Mouse (Mus musculus) urinary bladder, adult 2 months (tissue): Measurements from ENCODE around the gene Rfx8. TPM values are rescaled to one million over a fixed set of nuclear protein-coding genes. Genes with fewer than 3 reads are reported as not detected.

ENCODE experiments used
- DNase-seq: peaks from one replicate; pipeline ENCODE4 v3.0.0; 2022; ENCODE audit warnings: low spot score
- polyA plus RNA-seq: library from polyadenylated mRNA; depleted of rRNA; stranded (reverse); fragments of >200 nt; gene quantifications from 2 replicates; pipeline ENCODE4 v1.2.3, GENCODE M21; 2012; rRNA removed

The Rfx8 gene
- polyA plus RNA-seq, 1 experiment = 0.23 TPM

DNA sequence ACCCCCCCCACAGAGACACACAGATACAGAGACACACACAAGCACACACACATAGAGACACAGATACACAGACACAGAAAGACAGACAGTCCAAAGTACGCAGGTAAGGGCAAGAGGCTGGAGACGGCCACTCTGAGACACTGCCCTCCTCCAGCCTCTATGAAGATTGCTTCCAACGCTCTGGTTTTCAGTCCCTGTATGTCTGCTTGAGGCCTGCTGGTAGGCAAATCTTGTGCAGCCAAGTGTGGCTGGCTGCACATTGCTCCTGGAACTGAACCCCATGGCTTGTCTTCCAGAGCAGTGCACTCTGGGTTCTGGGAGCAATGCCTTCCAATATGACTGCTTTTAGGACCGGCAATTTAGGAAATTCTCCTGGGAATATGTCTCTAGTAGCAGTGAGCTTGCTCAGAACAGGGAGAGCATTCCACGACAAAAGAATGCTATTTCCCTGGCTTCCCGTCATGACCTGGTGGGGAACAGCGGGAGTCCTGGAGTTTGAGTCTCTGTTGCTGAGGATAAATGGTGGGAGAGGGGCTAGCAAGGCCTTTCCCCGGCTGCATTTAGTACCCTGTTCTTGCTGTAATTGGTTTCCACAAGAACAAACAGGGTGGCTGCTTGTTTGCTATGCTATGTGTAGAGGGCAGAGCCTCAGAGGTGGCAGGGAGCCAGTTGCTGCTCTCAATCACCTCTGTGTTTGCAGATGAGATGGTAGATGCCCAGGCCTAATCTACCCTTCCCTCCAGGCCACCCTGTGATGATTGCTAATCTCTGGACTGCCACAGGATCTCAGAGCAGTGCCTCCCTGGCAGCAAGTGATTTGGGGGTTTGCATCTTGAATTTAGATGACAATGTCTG, 74.7 kb downstream of the Rfx8 start:
- no peak for DNase-seq

DNA sequence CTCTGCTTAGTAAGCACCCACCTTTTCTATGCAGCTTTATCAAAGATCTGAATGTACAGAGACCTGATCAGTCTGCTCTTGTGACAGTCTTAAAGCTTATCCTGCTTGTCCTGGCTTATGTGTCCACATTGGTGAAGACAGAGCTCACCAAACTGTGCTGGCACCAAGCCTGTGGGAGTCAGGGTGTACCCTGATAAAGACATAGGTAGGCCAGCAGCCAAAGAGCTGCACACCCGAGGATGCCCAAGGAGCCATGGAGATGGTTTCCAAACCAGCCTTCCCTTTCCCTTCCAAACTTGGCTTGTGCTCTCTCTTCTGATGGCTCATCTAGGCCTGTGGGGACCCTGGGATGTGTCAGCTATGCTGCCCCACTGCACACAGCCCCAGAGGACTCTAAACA, 76.5 kb downstream of the Rfx8 start:
- no peak for DNase-seq

DNA sequence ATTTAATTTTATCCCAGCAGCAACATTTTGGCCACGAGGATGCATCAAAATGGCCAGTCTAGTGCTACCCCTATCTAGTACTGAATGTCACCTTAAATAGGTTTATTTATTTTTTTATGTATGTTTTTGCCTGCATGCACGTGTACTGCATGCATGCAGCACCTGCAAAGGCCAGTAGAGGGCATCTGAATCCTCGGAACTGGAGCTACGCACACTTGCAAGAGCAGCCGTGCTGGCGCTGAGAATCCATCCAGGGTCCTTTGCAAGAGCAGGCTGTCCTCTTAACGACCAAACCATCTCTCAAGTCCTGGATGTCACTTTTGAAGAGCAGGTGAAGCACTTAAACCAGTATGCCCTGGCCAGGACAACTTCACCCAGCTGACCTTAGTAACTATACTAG, 79.1 kb downstream of the Rfx8 start:
- DNase-seq = no peak

DNA sequence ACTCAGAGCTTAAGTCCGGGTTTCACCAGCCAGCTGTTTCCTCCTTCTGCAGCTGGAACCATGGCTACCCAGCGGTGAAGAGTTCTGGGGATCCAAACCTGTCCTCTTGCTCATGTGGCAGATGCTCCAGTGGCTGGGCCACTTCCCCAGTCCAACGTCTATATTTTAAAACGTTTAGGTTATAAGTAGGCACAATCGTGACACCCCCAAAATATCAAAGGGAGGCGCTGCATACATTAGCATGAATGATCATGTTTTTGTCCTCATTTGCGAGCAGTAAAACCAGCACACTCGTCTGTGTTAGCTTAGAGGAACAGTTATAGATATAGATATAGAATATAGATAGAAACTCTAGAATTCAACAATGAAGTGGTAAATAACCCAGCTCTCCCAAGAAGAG, 83.7 kb downstream of the Rfx8 start:
- no peak for DNase-seq

DNA sequence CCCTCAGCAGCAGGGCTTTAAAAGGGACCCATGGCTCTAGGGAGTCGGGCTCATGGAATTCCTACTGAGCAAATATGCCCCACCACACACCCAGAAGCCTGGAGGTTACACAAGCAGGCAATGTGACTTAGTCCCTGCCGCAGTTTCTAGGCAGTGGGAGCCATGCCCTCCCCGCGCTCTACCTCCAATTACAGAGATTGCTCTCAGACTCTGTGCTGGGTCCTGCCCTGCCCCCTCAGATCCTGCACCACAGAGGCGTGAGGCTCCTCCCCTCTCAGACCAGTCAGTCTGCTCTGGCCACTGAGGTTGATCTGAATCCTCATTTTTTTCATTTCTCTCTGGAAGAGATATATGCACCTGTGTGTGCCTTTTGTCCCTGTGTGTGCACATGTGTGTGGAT, 84.1 kb downstream of the Rfx8 start:
- no peak for DNase-seq

DNA sequence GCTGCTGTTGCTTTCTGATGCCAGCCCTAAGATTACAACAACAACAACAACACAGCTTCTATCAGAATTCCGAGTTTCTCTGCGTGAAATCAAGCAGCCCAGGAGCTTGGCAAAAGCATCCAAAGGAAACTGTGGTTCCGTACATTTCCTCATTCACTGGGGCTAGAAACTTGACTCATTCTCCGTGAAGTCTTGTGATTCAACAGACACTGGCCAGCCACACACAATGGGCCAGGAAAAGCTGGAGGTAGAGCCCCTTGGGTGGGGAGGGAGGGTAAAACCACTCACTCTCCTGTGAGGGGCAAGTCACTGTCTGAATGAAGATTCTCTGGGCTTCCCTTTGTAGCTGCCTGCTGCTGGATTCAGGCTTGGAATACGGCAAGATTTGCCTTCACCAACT, 84.6 kb downstream of the Rfx8 start:
- no peak for DNase-seq

DNA sequence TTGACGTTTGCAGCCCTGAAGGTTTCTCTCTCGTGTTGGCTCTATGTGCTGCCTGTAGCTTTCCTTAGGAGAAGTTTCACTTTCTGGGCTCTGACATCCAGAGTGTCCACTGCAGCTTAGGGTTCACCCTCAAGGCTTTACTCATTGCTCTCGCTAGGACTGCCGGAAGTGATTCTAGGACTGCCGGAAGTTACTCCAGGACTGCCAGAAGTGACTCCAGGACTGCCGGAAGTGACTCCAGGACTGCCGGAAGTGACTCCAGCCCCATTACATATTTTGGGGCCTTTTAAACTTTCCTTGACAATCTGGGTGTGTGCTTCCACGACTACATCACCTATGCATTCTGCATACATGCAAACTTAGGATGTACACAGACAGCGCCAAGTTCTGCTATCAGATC, 92.2 kb downstream of the Rfx8 start:
- no peak for DNase-seq

DNA sequence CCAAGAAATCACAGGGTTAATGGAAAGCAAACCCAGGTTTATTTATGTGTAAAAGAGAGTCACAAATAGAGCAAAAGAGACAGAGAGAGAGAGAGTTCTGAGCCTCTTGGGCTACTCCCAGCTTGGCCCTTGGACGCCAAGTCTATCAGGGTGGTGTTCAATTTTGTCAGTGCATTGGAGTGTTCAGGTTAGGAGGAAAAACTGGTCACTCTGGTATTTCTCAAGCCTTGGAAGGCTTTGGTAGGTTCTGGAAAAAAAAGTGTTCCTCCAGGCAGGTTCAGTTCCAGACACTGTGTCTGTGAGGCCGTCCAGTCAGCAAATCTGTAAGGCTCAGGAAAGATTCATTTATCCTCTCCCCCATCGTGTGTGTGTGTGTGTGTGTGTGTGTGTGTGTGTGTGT, 95.3 kb downstream of the Rfx8 start:
- DNase-seq = no peak

DNA sequence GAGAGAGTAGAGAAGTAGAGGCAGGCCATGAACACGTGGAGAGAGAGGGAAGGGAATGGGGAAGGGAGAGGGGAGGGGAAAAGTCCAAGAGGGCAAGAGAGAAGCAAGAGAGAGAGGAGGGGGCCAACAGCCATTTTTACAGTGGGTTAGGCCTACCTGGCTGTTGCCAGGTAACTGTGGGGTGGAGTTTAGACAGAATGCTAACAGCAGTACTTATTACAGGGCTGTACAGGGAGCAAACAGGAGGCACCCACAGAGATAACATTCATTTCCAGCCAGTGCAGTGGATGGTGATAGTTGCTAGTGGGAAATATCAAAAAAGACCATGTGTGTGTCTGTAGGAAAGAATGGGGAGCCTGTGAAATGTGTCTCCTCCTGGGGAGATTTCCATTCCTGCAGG, 97.1 kb downstream of the Rfx8 start:
- DNase-seq = no peak

DNA sequence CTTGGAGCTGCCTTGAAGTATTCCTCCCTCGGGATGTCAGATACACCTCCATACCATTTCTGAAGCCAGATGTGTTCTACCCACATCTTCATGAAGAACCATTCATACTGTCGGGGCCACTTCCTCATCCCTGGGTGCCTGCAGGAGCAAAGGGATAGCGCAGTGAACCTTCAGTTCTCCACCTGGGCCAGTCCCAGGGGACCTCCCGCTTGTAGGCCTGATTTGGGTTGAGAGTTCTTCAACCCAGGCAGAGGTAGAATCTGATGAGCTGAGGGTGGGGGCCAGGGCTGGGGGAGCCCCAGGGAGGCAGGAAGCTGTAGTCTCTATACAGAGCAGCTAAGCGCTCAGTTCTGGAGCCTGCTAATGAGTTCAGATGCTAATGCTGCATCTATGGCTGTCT, 97.7 kb downstream of the Rfx8 start:
- no peak for DNase-seq

DNA sequence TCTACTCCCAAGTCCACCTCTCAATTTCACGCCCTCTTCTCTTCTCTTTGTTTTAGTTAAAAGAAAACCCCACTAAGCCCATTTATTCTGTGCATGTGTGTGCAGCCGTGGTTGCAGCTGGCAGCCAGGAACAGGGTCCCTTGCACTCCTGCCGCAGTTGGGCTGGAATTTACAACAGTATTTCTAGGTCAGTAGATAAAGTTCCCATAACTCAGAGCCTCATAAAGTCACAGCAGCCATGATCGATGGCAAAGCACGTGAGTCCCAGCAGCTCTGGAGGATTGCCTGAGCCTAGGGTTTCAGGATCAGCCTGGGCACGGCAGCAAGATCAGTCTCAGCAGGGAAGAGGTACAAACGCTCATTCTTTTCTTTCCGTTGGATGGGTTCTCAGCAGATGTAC, 102.3 kb downstream of the Rfx8 start:
- DNase-seq = no peak

DNA sequence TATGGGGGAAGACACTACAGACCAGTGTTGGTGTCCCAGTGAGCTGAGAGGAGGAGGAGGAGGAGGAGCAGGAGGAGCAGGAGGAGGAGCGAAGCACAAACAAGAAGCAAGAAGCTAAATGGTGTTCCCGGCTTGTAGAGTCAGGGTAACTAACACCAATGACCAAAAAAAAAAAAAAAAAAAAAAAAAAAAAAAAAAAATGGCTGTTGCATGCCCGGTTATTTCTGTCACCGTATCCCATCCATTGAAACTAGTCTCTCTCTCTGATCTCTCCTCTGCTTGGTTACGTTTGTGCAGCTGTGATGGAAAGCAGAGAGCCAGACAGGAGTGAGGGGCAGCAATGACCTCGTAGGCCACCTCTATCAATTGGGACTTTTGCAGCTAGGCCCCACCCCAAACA, 105.3 kb downstream of the Rfx8 start:
- no peak for DNase-seq

Other genes starting within 250 kb of the Rfx8 start
- gene Tbc1d8, start 242.2 kb downstream of the Rfx8 start, polyA plus RNA-seq = 40.9 and 41.8 TPM in 2 replicates
- 16.8 and 17.1 TPM in 2 replicates for gene Cnot11, start 186.0 kb downstream of the Rfx8 start, polyA plus RNA-seq
- gene Rnf149, start 143.6 kb downstream of the Rfx8 start, polyA plus RNA-seq = 22.1 and 22.5 TPM in 2 replicates
- 0.07 and 0.09 TPM in 2 replicates for gene Creg2, start 69.5 kb downstream of the Rfx8 start, polyA plus RNA-seq
- gene Gm3646, start 84.3 kb upstream of the Rfx8 start, polyA plus RNA-seq = not detected in 2 replicates
- gene Map4k4, start 179.9 kb upstream of the Rfx8 start, polyA plus RNA-seq = 56.1 and 64.9 TPM in 2 replicates